Mouse (Mus musculus): ENCODE measurements around the gene Gm20820. TPM values are rescaled to one million over a fixed set of nuclear protein-coding genes. Genes with fewer than 3 reads are reported as not detected.
"Not testable (repeated sequence)": the region's sequence is repeated elsewhere in the genome, so short reads cannot be mapped to it uniquely, and the experiment has no call there.

Gene Gm20820
- polyA plus RNA-seq (2015; fragmentation: Nextera tagmentation; extraction: Ambion mirVana), result not detected in 2 replicates

DNA sequence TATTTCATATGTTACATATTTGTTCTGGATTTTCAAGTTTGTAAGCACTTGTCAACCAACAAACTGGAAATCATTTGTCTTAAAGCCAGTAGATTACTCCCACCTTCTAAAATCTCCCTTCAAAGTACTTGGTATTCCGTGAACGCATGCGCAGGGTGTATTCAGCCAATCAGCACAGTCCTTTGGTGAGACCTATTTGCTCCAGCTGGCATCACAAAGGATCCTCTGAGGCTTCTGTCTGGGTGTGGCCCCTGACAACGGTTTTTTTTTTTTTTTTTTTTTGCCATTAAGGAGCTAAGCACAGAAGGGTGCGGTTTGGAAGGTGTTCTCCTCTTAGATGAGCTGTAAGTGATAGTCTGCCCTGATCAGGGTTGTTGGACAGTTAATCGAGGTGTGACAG lies at the start of gene Gm20820:
TSS of gene Gm20820 (plus strand) at position 301 of the 400 bp plus-strand sequence.
- not testable (repeated sequence) for H3K9ac ChIP-seq (replicated peaks; ENCODE audit: low read length); H3K36me3 ChIP-seq (ENCODE audit: insufficient read depth, low read length); H3K27me3 ChIP-seq (ENCODE audit: insufficient read depth, low read length); H3K9me3 ChIP-seq (ENCODE audit: low read length); ATAC-seq (ENCODE audit: low FRiP score, low TSS enrichment); H3K4me1 ChIP-seq (ENCODE audit: insufficient read depth, low read length); H3K4me2 ChIP-seq (replicated peaks; ENCODE audit: low read depth, low read length); H3K4me3 ChIP-seq (ENCODE audit: low read length); H3K27ac ChIP-seq (ENCODE audit: low read length)
- WGBS, result no CpG with 5 or more reads among the region's 6 CpGs
